Mouse (Mus musculus) spleen, adult 18-20 months (tissue): ENCODE data around the gene Lrrk1.

ENCODE experiments used
- DNase-seq, 2 experiments: peaks; one replicate each; pipeline ENCODE4 v3.0.0; 2022; ENCODE audit warnings: mixed read lengths in 2 of 2

Gene Lrrk1

DNA sequence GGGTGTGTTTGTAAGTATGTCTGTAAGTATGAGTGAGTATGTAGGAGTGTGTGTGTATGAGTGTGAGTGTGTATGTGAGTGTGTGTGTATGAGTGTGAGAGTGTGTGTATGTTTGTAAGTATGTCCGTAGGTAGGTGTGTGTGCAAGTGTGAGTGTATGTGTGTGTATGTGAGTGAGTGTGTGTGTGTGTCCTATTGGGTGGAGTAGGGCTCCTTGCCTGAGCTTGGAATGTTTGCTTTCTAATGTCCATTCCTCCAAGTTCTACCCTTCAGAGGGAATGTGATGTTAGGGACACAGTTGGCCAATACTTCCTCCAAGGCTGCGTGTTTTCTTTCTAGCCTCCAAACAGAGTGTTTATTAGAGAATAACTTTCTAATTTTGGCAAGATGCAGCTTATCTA is 51.2 kb downstream of the Lrrk1 start:
- DNase-seq: no peak

DNA sequence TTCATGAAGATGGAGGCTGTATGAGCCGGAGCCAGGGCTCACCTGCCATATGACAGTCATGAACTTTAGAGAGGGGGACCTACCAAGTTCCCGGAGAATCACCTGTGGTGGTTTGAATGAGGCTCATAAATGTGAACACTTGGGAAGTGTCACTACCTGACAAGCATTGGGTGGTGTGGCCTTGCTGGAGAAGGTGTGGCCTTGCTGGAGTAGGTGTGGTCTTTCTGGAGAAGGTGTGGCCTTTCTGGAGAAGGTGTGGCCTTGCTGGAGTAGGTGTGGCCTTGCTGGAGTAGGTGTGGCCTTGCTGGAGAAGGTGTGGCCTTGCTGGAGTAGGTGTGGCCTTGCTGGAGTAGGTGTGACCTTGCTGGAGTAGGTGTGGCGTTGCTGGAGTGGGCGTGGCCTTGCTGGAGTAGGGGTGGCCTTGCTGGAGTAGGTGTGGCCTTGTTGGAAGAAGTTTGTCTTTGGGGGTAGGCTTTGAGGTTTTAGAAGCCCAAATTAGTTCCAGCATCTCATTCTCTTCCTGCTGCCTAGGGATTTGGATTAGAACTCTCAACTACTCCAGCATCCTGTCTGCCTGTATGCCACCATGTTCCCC is 54.1 kb downstream of the Lrrk1 start:
- DNase-seq: no peak

DNA sequence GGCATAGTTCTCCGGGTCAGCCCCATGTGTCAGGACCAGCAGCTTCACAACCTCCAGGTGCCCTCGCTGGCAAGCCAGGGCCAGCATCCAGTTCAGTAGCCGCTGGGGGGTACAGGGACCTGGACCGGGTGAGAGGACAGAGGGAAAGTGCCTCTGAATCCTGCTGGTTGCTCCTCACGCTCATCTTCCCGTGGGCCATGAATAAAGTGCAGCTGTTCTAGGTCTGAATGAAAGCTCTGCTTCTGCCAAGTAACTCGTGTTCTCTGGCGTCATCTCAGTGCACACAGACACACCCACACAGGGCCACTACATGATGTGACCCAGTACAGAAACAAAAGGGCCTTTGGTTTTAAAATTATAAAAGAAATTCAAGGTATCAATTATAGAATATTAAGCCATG is 55.8 kb downstream of the Lrrk1 start:
- DNase-seq: no peak

DNA sequence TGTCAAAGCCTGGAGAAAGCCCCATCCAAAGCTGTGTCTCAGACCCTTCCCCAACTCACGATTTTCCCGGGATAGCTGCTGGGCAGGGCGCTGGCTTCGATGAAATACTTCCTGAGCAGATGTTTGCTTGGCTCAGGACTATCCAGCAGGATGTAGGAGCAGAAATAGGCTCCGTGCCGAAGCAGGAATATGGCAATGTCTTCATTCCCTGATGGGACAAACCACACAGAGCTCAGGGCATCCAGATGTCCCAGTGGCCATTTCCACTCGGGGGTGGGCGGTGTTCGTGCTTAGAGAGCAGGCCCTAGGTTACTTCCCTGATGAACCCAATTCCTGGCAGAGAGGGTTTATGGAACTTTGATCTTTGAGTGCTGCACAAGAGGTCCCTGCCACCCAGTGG is 57.5 kb downstream of the Lrrk1 start:
- DNase-seq: no peak

DNA sequence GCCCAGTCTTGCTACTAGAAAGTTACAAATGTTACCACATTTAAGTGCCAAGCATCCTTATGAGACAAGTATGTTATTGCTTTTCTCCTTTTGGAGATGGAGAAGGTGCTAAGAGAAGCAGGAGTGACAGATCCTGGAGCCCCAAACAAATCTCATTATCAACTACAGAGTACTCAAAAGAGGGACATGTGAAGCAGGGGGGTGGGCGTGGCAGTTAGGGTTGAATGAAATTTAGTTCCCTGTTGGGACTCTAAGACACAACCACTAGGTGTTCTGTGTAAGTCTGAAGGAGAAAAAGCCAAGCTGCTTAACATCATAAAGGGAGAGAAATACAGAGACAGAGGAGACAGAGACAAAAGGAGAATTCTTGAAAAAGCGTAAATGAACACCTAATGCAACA is 60.6 kb downstream of the Lrrk1 start:
- no peak for DNase-seq

DNA sequence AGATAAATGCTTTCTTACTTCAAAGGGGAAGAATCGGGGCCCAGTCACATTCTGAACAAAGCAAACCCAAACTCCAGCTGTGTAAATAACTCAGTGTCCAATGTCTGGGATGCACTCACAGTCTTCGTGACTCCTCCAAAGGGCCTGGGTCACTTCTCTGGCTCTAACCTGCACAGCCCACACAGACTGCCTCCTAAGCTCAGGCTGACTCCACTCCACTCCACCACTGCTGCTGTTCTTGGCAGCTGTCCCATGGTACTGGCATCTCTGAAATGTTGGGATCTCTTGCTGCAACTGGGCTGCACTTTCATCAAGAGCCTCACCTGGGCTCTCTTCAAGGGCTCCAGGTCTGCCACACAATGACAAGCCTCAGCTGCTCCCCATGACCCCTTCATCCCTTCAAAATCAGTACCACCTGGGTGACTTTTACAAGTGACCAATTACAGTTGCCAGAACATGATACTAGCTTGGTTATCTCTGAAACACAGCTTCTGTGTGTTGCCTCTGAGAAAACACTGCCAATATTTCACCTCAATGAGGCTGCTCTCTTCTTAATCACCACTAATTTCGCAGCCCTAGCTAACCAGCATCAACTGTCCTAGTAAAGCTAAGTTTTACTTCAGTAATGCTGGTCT is 62.6 kb downstream of the Lrrk1 start:
- DNase-seq: no peak

DNA sequence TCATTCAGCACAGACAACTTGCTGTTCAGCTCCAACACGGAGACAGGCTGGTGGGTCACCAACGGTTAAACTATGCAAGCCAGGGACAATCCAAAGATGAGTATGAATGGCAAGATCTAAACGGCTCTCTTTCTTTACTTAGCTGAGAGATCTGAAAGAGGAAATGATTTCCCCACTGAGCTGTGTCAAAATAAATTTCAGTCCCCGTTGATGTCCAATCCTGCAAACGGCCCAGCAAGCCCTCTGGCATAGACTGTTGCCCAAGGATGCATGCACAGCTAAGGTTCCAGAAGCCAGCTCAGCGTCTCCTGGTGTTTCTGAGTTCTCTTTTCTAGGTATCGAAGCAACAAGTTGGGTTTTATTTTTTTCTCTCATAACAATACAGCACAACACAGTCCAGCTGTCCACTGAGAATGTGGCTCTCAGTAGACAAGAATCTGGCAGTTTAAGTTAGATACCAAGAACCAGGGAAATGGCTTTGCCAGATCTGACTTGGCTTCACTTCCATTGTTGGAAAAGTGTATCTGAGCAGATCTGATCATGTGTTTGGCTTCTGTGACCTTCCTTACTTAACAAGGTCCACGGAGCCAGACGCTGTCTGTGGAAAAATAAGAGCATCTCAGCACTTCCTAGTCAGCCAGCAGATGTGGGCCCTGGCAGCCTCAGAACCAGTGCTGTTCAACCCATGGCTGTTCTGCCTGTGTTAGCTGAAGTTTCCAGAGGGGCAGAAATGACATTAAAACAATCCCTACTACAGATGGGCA is 64.7 kb downstream of the Lrrk1 start:
- no peak for DNase-seq

DNA sequence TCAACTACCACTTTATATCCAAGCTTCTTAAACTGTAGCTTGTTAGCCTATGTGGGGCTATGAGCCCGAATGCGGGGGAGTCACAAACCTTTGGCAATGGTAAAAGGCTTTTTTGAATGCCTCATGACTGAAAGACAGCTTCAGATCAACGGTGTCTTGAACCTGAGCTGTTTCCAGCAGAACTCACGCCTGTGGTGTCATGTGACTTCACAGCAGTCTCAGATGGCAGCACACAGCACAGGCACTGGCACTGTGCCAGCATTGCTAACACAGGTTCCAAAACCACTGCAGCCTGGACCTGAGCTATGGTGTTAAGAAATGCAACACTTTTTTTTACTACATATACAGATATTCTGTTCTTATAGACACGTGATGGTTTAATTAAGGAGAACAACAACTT is 67.2 kb downstream of the Lrrk1 start:
- DNase-seq: no peak

DNA sequence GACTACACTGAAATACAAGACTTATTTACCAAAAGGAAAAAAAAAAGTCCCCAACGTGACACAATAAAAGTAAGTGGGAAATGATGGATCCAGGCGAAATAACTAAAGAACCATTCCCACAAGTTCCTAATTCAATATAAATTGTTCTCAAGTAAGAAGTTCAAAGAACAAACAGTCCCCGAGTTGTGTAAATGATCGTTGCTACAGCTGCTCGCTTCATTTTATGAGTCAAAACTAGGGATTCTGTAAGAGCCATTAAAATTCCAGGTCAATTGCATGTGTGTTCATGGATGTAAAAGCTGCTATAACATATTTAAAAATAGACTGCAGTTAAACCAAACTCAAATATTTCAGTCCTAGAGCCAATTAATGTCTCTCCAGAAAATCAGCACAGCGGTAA is 70.0 kb downstream of the Lrrk1 start:
- no peak for DNase-seq

DNA sequence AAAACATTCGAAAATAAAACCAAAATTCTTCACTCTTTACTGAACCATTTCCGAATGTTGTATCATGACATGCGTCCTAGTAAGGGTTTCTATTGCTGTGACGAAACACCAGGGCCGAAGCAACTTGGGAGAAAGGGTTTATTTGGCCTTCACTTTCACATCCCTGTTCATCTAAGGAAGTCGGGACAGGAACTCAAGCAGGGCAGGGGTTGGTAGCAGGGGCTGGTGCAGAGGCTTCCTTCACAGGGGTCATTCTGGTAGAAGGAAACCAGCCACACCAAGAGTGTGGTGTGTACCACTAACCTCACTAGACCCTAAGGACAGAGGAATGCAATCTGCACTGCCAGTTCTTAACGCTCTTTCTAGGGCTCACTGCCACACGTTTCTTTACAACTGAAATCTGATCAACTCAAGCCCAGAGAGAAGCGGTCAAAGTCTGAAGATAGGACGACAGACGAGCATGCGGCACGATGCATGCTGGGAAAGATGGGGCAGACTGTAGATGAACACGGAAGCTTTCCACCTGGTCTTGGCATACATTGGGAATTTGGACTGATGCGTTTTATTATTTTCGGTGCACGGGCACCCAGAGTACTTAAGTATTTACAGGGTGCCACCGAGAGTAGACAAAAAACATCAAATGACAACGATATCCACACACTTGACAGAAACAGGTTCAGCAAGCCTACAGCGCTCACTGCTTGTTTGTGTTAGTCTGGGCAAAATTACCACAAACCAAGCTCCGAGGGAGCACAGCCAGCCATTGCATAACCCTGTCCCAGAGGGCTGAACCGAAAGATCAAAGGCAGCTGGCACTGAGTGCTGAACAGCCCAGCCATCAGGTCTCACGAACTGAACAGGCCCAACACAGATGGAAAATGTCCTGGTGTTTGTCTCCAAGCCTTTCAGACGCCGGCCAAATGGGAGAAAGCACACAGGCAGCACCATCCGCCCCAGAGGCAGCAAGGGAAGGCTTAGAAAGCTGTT is 77.2 kb downstream of the Lrrk1 start:
- no peak for DNase-seq

DNA sequence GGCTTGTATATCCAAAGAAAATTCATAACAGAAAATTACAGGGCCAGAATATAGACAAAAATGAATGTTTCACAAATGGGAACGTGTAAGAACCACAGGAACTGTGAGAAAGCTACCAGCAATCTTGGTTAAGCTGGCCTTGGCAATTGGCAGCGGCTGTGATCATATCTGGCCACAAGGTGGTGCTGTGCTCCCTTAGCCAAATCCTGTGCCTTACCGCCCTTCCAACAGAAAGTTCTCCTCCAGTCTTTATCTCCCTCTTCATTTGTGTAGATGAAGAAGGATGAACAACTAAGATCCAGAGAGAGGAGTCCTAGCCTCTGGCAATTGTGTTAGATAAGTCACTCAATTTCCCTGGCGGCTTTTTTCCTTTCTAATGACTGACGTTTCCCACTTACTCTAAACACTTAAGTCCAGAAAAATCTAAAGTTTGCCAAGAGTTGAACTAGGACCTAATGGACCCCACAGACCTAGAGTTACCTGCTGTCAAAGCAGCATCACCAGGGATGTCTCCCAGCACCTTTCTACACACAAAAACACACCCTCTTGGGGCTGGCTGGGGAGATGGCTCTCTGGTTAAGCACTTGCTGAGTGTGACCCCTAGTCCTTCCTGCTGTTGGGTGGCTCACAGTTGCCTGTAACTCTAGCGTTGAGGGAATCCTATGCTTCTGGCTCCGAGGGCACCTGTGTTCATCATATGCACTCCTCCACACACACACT is 78.0 kb downstream of the Lrrk1 start:
- DNase-seq: peak in 1 of 2 experiments; percentile 46

DNA sequence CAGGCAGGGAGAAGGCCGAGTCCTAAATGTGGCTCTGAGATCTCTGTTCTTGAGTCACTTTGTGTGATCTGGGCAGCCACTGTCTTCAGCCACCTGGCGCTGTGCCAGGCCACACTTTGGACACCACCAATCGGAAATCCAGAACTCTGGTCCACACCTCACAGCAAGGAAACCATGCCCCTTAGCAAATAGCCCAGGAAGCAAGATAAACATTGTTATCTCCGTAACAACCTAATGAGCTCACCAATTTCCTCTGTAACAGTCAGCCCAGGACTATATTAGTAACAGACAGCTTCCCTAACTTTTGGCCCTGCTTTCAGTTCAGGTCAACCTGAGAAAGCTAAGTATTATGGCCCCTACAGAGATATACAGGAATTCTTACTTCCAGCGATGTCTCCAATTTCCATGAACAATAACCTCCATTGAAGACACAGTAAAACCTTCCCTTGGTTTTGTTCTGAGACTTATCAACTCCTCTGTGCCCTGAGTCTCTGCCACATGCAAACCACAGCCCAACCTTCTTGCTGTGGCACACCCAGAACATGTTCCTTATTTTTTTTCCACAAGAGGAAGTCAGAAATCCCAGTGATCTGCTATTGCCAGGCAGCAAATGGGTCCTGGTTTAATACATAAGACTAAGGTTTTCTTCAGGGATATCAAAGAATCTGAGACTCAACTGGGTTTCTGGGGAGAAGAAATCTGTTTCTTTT is 78.8 kb downstream of the Lrrk1 start:
- no peak for DNase-seq

DNA sequence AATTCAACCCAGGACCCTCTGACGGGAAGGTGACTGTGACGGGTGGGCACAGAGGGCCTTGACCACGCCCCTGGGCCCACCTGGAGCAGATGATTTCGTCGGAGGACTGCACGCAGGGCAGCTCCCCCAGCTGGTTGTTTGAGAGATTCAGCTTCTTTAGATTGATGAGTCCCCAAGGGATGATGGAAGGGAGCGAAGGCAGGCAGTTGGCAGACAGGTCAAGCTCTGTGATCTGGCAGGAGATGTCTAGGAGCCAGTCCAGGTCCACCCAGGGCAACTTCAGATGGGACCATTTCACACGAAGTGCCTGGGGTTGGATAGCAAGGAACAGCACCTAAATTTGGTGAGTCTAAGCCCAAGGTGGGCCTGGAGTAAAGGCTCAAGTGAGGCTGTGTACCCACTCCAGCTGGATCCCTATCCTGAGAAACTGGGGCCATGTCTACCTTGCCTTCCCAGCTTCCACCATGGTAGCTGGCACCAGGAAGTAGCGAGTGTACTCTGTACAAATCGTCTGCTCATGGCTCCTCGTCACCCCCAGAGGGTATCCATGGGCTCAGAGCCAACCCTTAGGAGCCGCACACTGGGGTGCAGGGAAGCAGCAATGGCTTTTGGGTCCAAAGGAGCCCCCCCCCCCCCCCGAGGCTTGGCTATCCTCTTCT is 79.4 kb downstream of the Lrrk1 start:
- DNase-seq: no peak

DNA sequence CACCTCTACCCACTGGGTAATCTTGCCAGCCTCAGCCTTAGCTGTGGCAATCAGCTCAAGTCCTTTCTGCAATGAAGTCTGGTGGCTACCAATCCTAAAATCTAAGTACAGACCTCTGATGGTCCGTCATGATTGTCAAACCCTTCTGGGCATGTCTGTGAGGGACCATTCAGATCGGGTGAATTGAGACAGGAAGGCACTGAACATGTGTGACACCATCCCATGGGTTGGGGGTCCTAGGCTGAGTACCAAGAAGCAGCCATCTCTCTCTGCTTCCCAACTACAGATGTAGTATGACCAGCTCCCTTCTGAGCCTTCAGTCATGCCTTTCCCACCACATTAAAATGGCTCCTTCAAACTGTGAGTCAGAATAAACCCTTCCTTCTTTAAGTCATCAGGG is 80.4 kb downstream of the Lrrk1 start:
- no peak for DNase-seq

DNA sequence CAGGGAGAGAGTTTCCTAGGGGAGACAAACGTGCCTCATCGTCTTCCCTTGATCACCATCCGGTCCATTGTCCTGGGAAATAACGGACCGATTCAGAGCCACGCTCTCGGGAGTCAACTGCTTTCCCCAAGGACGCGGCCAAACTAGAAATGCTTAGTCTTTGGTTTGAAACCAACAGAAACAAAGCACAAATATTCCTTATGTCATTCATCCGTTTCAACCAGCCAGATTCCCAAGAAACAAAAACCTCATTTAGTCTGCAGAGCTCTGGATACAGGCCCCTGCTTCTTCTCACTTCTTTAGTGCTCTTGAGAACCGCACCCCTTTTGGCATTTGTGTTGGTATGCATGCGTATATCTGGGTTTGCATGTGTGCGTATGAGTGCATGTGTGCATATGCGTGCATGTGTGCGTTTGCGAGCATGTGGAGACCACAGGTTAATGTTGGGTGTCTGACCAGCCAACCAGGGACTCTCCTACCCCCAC is 82.4 kb downstream of the Lrrk1 start:
- no peak for DNase-seq

DNA sequence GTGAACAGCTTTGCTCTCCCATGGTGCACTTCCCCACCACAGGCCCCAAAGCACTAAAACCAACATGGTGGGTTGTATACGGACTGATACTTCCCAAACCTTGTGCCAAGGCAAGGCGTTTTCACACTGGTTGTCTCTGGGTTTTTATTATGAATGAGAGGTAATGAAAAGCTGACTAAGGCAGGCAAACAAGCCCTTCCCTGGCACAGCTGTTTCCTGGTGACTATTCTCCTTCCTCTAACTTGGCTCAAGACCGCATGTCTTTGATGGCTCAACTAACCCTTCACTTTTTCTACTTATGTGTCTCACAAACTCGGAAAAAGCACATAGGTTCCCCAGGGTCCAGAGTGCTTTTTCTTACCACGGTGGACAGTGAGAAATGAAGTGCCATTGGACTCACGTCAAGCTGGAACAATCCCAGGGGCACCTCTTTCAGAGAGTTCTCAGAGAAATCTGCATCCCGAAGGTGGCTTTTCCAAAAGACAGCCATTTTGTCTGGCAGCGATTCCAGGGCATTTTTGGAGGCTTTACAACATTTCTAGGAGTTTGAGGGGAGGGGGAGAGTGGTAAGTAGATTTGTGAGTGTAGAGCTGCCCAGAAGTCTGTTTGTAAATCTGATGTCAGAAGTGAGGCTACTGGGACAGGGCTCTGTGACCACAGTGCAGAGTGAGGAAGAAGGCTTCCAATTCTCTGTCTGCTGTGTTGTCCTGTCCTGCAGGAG is 83.0 kb downstream of the Lrrk1 start:
- DNase-seq: no peak

DNA sequence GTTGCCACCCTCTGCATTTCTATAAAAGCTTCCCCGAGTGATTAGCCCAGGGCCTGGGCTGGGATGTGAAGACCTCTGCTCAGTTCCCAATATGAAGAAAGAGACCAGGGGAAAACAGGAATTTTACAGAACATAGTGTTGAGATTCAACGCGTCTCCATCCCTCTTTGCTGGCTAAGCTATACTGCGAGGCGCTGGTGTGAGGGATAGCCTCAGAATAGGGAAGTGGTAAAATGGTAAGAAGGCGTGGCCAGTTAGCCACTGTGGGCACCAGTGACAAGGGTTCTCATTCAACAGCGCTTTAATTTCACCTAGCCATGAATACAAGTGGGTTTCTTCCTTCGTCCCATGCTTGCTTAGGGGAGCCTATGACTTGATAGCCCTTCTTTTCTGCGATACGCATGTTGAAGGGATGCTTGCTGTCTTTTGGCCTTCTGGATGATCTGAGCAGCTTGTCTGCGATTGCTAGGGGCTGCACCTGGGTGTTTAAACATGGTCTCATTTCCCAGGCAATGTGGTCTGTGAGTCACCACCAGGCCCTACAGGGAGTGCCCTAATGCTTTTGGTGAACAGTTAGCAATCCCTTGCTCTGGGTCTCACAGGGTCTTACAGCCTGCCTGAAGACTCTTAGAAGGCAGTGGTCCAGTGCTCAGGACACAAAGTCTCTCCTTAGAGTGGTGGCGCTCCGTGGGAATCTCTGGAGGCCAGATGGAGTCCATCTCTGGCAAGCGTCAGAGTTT is 84.1 kb downstream of the Lrrk1 start:
- DNase-seq: peak in 1 of 2 experiments; percentile 20

DNA sequence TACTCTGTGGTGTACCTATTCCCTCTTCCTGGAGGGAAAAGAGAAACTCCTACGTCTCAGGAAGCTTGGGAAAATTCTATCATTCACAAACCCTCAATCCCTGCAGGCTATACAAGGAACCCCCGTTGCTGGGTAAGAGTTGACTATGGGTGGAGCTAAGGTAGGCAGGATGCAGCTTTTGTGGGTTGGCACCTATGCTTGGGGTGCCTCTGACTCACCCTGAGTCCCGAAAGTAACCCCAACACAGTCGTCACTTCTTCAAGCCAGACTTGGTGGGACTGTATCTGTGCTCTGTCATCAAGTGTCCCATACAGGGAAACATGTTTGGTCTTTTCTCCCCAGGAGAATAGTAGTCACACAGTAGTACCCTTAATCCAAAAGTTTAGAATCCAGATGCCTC is 86.7 kb downstream of the Lrrk1 start:
- no peak for DNase-seq

DNA sequence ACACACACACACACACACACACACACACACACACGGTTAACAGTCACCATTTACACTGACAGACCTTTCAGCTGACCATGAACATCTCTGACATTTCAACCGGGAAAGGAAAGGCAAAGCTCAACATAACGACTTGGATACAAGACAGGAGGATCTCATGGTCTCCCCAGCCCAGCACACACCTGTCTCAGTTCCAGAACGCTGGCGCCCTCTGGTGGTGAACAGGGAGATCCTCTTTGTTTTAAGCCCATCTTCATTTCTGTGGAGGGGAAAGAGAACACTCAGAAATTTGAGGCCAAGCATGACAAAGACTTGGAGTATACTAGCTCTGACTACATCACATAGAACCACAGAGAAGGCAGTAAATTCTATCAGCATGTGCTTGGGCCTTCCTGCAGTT is 87.5 kb downstream of the Lrrk1 start:
- peak; percentile 42 to 77 for DNase-seq

DNA sequence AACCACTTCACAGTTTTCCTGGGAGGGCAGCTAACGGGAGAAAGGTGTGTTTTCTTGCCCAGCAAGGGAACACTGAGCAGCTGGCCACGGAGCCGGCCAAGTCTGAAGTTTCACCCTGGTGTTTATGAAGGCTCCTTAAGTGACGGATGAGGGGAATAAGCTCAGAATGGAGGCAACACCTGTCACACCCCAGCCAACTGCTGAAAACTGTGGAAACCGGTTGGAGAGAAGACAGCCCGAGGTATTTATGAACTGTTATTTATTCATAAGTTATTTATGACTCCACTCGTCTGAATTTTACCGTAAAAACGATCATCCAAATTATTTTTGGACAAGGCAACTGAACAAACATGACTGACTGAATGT is 90.5 kb downstream of the Lrrk1 start:
- DNase-seq: no peak
